Mouse (Mus musculus): ENCODE measurements around the gene Gpatch8.
A peak's percentile ranks its signal among the peaks of the same experiment; 100 is the strongest.
"Not testable (repeated sequence)": the region's sequence is repeated elsewhere in the genome, so short reads cannot be mapped to it uniquely, and the experiment has no call there.

Gpatch8 gene

DNA sequence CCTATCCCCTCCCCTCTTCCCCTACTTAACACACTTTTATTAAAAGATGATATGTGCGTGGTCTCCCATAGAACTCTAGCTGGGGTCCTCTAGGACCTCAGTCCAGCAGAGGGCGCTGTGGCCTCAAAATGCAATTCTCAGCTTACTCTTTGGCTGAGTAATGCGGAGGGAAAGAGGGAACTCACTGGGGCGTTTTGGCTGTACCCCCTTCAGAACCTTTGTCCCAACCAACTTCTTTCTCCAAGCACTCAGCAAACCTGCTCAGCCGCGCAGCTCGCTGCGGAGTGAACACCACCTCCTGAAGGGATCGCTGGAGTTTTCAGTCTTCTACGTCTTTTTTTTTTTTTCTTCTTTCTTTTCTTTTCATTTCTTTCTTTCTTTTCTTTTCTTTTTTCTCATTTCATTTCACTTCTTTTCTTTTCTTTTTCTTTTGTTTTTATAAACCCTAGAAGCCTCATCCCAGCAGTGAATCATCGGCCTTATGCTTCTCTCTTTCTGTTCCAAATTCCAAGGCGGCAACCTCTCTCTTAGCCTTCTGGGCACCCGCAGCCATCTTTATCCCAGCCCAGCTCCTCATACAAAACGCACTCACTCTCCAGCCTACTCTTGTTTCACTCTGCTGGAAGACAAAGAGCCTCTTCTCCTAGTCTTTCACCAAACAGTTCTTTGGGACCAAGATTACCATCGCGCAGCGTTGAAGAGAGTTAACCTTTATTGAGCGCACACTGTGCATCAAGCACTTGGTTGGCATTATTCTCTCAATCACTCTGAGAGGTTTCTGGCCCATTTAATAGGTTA is 16.9 kb upstream of the Gpatch8 start:
- peak; percentile 91 for DNase-seq (ENCODE audit: low spot score)

DNA sequence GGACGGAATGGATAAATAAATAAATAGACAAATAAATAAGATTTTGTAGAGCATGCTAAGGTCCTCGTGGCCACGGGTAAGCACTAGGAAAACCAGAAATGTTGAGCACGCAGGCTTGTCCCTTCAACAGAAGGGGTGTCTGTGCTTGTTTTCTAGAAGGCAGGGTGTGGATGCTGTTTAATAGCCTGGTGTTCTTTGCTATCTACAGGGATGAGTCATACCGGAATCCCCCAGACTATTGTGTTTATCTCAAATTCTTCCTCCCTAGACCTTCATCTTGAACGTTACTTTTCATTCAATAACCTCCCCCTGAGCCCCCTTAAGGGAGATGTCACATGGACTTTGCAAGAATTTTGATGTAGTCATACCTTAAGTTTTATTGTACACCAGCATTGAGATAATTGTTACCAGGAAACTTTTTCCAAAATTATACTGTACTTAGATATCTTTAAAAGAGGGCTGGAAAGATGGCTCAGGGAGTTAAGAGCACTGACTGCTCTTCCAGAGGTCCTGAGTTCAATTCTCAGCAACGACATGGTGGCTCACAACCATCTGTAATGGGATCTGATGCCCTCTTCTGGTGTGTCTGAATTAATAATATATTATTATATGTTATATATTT is 12.7 kb upstream of the Gpatch8 start:
- no peak for DNase-seq (ENCODE audit: low spot score)

DNA sequence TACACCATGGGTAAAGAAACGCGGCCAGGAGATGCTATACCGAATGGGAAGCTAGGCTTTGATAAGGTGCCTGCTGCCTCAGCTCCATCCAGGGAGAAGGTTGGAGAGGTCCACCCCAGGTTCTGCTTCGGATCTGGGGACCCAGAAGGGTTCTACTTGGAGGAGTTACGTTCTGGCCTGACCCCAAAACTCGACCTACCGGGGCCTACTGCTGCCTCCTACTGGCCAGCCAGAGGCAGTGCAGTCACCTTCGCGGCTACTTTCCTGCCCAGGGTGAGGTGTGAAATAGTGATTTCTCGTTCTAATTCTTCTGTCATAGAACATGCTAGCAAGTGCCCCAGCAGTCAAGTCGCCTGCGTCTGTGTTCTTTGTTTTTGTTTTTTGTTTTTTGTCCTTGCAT is 12.0 kb upstream of the Gpatch8 start:
- no peak for DNase-seq (ENCODE audit: low spot score)

DNA sequence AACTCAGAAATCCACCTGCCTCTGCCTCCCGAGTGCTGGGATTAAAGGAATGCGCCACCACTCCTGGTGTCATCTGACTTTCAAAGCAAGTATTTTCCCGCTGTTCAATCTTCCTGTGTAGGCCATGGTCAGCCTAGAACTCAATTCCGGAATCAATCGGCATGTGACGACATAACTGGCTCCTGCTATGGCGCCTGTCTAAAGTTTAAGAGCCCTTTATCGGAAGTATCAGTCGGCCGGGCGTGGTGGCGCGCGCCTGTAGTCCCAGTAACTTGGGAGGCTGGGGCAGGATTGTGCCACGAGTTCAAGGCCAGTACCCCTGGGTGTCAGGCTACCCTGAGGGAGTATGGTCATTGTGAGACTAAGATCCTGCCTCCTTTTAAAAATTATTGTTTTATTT is 11.5 kb upstream of the Gpatch8 start:
- DNase-seq (ENCODE audit: low spot score), result no peak

DNA sequence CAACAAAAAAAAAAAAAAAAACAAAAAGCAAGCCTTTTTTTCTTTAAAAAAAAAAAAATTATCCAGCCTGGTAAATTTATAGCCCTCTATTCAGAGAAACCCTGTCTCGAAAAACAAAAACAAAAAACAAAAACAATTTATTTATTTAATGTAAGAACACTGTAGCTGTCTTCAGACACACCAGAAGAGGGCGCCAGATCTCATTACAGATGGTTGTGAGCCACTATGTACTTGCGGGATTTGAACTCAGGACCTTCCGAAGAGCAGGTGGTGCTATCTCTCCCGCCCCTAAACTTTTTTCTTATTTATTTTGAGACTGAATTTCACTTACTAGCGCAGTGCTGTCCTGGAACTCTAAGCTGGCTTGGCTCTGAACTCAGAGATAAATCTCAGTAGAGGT is 11.0 kb upstream of the Gpatch8 start:
- no peak for DNase-seq (ENCODE audit: low spot score)

DNA sequence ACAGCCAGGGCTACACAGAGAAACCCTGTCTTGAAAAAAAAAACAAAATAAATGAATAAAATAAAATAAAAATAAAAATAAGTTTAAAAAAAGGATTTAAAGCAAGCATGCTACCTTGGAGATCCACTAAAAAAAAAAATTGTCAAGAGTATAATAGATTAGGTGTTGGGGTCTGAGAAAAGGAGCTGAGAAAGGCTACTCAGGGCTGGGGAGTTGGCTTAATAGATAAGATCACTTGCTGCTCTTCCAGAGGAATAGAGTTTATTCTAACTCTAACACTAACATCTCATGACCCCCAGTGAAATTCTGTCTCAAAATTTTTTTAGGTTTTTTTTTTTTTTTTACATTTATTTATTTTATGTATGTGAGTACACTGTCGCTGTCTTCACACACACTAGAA is 10.1 kb upstream of the Gpatch8 start:
- DNase-seq (ENCODE audit: low spot score), result no peak

DNA sequence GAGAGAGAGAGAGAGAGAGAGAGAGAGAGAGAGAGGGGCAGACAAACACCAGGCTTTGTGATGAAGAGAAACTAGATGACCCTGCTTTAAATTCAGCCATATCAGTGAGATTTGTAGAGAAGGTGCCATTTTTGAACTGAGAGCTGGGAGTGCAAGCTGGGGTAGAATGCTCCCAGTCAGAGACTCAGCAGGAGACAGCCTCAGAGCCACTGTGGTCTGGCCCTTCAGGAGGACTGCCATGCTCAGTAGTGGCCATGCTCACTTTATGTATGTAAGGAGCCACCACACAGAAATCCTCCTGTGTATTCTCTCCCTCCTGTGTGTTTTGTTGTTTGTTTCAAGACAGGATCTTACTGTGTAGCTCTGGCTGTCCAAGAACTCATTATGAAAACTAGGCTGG is 9.5 kb upstream of the Gpatch8 start:
- no peak for DNase-seq (ENCODE audit: low spot score)

DNA sequence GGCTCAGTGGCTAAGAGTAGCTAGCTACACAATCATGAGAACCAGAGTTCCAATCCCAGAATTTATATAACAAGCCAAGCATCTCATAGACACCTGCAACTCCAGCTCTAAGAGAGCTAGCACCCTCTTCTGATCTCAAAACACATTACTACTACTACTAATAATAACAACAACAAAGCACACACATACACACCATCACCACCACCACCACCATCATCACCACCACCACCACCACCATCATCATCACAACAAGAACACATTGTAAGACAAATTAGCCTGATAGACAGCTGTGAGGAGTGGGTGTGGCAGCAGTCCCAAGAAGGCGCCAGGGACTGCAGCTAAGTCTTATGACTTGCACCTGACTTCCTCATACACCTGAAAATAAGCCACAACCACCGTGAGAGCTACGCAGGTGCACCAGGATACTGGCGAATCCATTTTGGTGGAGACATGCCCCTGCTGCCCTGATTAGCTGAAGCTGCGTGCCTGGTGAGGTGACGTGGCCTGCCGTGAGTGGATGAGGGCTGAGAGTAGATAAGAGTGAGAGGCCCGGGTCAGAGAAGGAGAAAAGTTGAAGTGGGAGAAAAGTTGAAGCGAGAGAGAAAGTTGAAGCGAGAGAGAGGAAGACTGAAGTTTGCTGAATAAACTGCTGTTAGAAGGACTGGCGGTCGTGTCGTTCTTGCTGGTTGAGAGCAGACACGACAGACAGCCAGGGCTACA is 8.9 kb upstream of the Gpatch8 start:
- DNase-seq (ENCODE audit: low spot score), result not testable (repeated sequence)

DNA sequence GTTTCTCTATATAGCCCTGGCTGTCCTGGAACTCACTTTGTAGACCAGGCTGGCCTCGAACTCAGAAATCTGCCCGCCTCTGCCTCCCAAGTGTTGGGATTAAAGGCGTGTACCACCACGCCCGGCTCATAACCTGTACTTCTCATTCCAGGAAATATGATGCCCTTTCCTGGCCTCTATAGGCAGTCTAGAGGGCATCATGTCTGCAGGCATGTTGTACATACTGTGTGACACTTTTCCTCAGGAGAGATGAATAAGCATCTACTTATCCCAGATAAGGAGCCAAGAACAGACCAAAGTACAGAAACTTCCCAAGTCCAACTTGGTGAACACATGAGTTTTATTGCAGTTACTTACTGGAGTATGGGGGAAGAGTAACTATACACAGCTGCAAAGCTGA is 2.5 kb upstream of the Gpatch8 start:
- no peak for DNase-seq (ENCODE audit: low spot score)

DNA sequence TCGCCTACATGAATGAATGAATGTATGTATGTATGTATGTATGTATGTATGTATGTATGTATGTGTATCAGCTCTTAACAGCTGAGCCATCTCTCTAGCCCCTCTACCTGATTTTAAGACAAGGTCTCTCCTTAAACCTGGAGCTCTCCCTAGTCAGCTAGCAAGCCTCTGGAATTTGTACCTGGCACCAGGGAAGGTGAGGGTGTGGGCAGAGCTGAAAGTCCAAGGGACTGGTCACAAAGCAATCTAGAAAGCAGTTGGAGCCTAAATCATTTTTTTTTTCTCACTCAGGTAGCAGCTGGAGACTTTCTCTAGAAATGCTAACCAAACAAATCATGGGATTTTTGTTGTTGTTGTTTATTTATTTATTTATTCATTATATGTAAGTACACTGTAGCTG is 1.2 kb upstream of the Gpatch8 start:
- no peak for DNase-seq (ENCODE audit: low spot score)

DNA sequence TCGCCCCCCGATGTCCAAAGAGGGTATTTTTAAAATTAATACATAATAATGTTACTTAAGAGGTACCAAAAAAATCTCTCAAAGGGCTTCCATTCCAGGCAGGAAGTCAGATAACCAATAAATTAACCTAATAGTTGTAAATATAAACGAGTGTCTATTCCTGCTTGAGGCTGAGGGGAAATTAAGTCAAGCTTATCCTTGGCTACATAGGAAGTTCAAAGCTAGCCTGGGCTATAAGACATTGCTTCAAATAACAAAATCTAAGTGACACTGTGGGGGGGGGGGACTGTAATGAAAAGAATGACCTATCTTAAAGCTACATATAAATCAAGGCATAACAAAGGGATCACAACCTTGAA is 503 bp upstream of the Gpatch8 start:
- no peak for DNase-seq (ENCODE audit: low spot score)

DNA sequence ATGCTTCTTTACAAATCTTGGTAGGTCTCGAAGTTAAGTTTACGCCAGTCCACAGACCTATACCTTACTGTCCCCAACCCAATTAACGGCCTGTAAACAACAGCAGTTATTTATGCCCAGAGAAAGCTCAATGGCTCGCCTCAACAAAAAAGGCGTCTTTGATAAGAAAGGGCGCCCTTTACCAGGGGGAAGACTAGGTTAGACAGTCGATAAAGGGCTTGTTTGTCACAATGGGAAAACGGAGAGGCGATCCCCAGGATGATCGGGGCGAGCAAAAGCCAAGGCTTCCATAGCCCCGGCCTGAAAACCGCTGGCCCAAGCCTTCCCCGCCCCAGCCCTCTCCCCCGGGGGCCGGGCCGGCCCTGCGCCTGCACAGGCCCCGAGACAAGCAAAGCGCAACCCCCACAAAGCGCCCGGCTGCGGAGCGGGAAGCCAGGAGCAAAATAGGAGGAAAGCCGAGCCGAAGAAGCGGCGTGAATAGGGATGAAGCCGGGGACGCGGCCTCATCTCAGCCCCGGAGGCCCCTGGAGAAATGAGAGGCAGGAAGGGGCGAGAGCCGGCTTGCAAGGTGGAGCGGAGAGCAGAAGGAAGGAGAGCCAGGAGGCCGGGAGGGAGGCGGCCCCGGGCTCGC is 677 bp downstream of the Gpatch8 start:
- no peak for DNase-seq (ENCODE audit: low spot score)

DNA sequence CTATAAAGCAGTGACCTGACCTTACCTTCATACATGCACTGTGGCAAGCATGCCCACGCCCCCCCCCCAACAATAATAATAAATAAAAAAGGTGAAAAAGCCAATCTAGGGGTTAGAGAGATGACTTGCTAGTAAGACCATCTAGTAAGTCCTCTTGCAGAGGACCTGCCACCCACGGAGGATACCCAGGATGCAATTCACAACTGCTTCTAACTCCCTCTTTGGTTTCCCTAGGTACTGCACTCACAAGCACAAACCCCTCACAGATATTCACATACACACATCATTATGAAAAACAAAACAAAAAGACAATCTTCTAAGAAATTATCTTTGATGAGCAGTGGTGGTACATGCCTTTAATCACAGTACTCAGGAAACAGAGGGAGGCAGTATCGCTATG is 4.1 kb downstream of the Gpatch8 start:
- no peak for DNase-seq (ENCODE audit: low spot score)

DNA sequence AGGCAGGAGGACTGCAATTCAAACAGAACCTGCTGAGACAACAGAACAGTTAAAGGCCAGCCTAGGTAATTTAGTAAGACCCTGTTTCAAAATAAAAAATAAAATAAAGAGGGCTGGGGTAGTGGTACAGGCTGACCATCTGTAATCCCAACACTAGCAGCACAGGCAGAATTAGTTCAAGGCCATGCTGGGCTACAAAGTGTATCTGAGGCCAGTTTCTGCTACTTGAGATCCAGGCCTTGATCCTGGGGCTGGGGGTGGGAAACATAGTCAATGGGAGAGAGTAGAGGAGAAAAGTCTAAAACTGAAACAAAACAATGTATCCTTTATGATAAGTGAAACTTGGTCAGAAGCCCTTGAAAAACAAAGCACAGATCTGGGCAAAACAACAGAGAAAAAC is 5.0 kb downstream of the Gpatch8 start:
- no peak for DNase-seq (ENCODE audit: low spot score)

DNA sequence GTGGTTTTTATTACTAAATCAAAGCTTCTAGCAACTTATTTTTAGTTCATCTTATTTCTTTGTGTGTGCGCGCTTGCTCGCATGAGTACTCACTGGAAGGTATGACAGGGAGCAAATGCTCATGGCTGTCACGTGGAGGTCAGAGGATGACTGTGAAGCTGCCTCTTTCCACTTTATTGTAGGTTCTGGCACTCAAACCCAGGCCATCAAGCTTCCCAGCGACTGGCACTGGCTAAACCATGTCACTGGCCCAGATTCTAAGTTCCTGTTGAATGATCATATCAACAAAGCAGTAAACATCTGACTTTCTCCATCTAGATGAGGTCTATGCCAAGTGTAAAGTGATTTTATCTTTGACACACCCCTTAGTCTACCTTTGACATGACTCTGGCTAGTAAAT is 14.7 kb downstream of the Gpatch8 start:
- DNase-seq (ENCODE audit: low spot score), result peak; percentile 22

DNA sequence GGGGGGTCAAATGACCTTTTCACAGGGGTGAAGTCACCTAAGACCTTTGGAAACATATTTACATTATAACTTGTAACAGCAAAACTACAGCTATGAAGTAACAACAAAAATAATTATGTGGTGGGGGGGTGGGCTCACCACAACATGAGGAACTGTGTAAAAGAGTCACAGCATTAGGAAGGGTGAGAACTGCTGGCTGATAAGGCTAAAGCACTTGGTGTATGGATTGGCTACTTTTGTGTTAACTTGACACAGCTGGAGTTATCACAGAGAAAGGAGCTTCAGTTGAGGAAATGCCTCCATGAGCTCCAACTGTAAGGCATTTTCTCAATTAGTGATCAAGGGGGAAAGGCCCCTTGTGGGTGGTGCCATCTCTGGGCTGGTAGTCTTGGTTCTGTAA is 15.9 kb downstream of the Gpatch8 start:
- DNase-seq (ENCODE audit: low spot score), result not testable (repeated sequence)

DNA sequence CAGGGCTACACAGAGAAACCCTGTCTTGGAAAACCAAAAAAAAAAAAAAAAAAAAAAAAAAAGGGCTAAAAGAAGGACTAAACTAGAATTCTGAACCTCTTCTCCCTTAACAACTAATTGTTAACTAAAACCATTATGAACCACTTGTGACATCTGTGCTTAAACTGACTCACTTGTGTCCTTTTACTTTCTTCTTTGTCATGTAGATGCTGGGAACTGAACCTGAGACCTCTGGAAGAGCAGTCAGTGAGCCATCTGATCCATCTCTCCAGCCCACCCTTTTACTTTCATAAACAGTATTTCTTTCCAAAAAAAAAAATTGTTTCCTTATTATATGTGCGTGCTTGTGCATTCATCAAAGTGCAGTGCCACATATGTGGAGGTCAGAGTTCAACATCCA is 16.5 kb downstream of the Gpatch8 start:
- DNase-seq (ENCODE audit: low spot score), result no peak

DNA sequence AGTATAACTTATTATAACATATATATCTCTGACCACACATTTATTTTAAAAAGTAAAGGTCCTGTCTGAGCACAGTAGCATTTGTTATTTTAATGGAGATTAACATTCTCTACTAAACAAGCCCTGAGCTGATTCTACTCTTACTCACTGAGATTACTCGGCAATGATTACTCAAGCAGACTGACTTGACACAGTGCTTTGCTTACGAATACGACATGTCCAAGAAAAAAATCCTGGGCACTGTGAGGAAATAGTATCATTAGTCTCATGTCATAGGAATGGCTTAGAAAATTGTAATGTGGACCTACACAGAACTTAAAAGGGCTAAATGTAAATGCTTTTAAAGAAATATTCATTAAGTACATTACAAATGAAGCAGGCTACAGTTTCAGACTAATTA is 20.0 kb downstream of the Gpatch8 start:
- no peak for DNase-seq (ENCODE audit: low spot score)

DNA sequence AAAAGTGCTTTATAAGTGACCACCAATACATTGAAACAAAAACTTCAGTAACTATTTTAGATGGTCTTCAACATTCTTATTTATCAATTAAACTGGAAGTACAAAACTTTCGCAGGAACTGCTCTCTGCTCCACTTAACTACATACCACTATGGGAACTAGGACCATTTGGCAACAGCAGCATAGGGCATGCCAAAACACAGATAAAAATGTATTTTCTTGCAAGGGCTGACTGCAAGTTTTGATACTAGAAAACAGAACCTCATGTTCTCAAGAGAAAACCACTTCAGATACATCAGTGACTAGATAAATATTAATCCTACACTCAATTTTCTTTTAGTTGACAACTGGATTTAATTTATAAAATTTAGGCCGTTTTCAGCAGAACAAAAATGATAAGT is 22.1 kb downstream of the Gpatch8 start:
- no peak for DNase-seq (ENCODE audit: low spot score)

DNA sequence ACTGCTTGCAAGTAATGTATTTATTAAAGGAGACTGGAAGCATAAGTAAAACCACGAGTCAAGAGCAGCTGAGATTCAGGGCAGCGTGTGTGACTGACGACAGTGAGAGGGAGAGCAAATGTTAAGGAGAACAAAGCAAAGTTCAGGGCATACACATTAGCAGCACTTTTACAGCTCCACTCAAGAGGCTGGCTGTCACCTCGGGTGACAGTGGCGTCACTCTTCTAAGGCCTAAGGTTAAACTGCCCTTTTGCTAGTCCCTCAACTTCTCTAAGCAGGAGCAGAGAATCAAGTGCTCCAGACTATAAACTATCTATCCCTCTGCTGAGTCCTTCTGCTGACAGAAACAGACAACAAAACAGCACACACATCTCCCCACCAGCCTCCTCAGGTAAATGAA is 24.8 kb downstream of the Gpatch8 start:
- DNase-seq (ENCODE audit: low spot score), result no peak

DNA sequence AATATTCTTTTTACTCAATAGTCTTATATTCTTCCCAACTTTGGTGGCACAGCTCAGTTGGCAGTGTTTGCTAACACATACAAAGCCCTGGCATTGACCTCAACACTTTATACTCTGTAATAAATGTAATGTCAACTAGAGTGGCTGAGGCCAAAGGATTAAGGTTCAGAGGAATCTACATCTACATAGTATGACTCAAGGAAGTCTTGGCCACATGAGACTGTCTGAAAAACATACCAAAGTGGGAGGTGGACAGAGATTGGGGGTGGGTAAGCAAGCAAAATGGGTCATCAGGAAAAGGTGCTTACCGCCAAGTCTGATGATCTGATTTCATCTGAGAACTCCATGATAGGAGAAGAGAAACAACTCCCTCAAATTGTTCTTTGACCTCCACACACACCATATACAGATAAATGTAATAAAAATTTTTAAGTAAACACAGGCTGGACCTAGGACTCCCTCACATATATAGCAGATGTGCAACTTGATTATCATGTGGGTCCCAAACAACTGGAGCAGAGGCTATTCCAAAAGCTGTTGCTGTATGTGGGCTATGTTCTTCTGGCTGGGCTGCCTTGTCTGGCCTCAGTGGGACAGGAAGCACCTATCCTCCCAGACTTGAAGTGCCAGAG is 41.3 kb downstream of the Gpatch8 start:
- no peak for DNase-seq (ENCODE audit: low spot score)

DNA sequence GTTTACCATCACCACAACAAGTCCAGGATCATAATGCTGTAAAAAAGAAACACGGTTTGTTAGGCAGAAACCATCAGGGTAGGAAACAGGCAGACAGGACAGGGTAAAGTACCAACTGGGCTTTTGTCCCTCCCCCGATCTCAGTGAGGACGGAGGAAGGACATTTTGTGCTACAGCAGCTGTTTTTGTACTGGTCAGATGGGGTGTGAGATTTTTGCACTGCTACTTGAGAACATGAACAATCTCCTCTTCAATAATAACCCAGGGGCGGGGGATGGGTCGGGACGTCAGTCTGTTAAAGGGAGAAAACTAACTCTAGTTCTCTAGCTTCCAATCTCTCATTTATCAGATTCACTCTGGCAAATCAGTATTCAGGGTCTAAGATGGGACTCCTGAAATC is 46.0 kb downstream of the Gpatch8 start:
- no peak for DNase-seq (ENCODE audit: low spot score)

DNA sequence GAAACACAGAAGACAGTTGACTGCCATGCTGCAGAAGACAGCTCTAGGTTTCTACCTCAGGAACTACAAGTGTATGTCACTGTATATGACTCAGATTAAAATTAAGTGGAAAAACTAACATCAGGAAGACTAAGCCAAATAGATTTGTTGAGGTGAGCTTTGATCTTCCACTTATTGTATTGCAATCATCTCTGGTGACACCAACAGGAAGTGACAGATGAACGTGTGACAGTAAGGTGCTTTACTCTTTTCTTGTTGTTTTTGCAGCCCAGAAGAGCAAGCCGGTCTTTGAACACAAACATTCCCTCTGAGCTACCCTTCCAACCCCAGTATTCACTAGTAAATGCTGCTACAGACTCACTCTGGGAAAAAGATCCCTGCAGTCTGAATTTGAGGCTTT is 59.5 kb downstream of the Gpatch8 start:
- DNase-seq (ENCODE audit: low spot score), result no peak

Data from urinary bladder, postnatal 14 days (tissue).